In genomic region chr9:32561190-32561890, GRCm38 (mm10) we compare ENCODE assay signal across 12 mouse cellular contexts.
"Had no signal": no experiment of that assay in that cellular context is flagged by ENCODE, and none has a peak within 500 bp of the region (broad histone marks: within the 10 kb centered on the region; RNA-seq: fewer than 3 reads in every experiment).

No protein-coding gene starts in this region.

- DNase-seq: kidney, postnatal 36 days; left cerebral cortex, postnatal 4 days; thymus, postnatal 4 days had no signal

- H3K4me3 ChIP-seq: intestine, embryonic 15.5 days; kidney, embryonic 15.5 days; liver, embryonic 15.5 days; midbrain, embryonic 15.5 days; neural tube, embryonic 12.5 days had no signal

- H3K27ac ChIP-seq: hindbrain, postnatal 0 days; intestine, embryonic 15.5 days; kidney, embryonic 15.5 days; liver, embryonic 15.5 days; midbrain, embryonic 15.5 days; neural tube, embryonic 12.5 days; stomach, postnatal 0 days had no signal

- H3K9ac ChIP-seq: intestine, embryonic 15.5 days; kidney, embryonic 15.5 days; liver, embryonic 15.5 days; midbrain, embryonic 15.5 days; neural tube, embryonic 12.5 days had no signal

- H3K27me3 ChIP-seq: intestine, embryonic 15.5 days; neural tube, embryonic 12.5 days had no signal

- H3K4me1 ChIP-seq: intestine, embryonic 15.5 days; midbrain, embryonic 15.5 days; neural tube, embryonic 12.5 days had no signal

- H3K4me2 ChIP-seq: liver, embryonic 11.5 days; liver, embryonic 15.5 days; midbrain, embryonic 11.5 days; midbrain, embryonic 15.5 days; neural tube, embryonic 12.5 days had no signal

- H3K9me3 ChIP-seq: intestine, embryonic 15.5 days; kidney, embryonic 15.5 days; liver, embryonic 15.5 days; midbrain, embryonic 15.5 days; neural tube, embryonic 12.5 days had no signal

- H3K36me3 ChIP-seq: intestine, embryonic 15.5 days; kidney, embryonic 15.5 days; liver, embryonic 15.5 days; midbrain, embryonic 15.5 days; neural tube, embryonic 12.5 days had no signal

- ATAC-seq: hindbrain, postnatal 0 days; midbrain, embryonic 15.5 days had no signal
